Mouse (Mus musculus) ES-E14 (cell line): ENCODE results near the gene Cct8. TPM values are rescaled to one million over a fixed set of nuclear protein-coding genes. Genes with fewer than 3 reads are reported as not detected.

Experiments used
- DNase-seq: peaks from one replicate; pipeline ENCODE4 v3.0.0-alpha.2; 2013; ENCODE audit warnings: low read depth, low spot score
- H3K27ac ChIP-seq: 2 replicates; pipeline ENCODE4 v1.5.1; 2012; ENCODE audit warnings: low read depth, mild to moderate bottlenecking, low read length, moderate library complexity, mixed read lengths; ENCODE audit not compliant: poor library complexity, insufficient read depth, severe bottlenecking
- H3K36me3 ChIP-seq: 2 replicates; pipeline ENCODE4 v1.6.1; 2012; ENCODE audit warnings: mild to moderate bottlenecking, low read length, moderate library complexity, mixed read lengths; ENCODE audit not compliant: control insufficient read depth, poor library complexity, insufficient read depth, severe bottlenecking
- H3K4me1 ChIP-seq, 2 experiments: fragments of 150-350 bp in 1 of 2; sonication (generic) in 1 of 2; 2 replicates each; pipeline ENCODE4 v1.6.1; 2012; ENCODE audit warnings: low read length in 2 of 2, mild to moderate bottlenecking in 1 of 2, mixed read lengths in 1 of 2; ENCODE audit not compliant: control insufficient read depth in 2 of 2, insufficient read depth in 2 of 2, poor library complexity in 1 of 2
- H3K4me3 ChIP-seq, 2 experiments: fragments of 150-350 bp in 1 of 2; sonication (generic) in 1 of 2; 2 replicates each; pipeline ENCODE4 v1.5.1; 2012; ENCODE audit warnings: low read length in 2 of 2, low read depth in 1 of 2, mild to moderate bottlenecking in 1 of 2, mixed read lengths in 1 of 2; ENCODE audit not compliant: insufficient read depth in 1 of 2, poor library complexity in 1 of 2, severe bottlenecking in 1 of 2
- H3K9ac ChIP-seq: 2 replicates; pipeline ENCODE4 v1.6.1; 2012; ENCODE audit warnings: low read depth, mild to moderate bottlenecking, low read length, mixed read lengths; ENCODE audit not compliant: poor library complexity, insufficient read depth, severe bottlenecking
- H3K9me3 ChIP-seq: fragments of 150-350 bp; sonication (generic); 2 replicates; pipeline ENCODE4 v1.6.1; 2012; ENCODE audit warnings: low read depth, mild to moderate bottlenecking, low read length; ENCODE audit not compliant: control insufficient read depth, insufficient read depth
- CHD2 ChIP-seq: IDR thresholded peaks from 2 replicates; pipeline ENCODE4 v1.6.1; 2014; ENCODE audit warnings: mild to moderate bottlenecking, low read depth, low read length, inconsistent platforms
- HCFC1 ChIP-seq: IDR thresholded peaks from 2 replicates; pipeline ENCODE4 v1.6.1; 2012; ENCODE audit warnings: low read length, inconsistent platforms, borderline replicate concordance; ENCODE audit not compliant: insufficient read depth
- MAFK ChIP-seq: IDR thresholded peaks from 2 replicates; pipeline ENCODE4 v1.6.1; 2014; ENCODE audit warnings: mild to moderate bottlenecking, low read depth, low read length, inconsistent platforms; ENCODE audit not compliant: insufficient read depth
- ZC3H11A ChIP-seq: IDR thresholded peaks from 2 replicates; pipeline ENCODE4 v1.6.1; 2012; ENCODE audit warnings: low read depth, mild to moderate bottlenecking, inconsistent platforms, low read length, borderline replicate concordance
- ZNF384 ChIP-seq: IDR thresholded peaks from 2 replicates; pipeline ENCODE4 v1.6.1; 2012; ENCODE audit warnings: low read depth, low read length, inconsistent platforms
- in situ Hi-C, 2 experiments: fragments of 600-800 bp; cut with MboI; formaldehyde crosslinking; loops; one replicate each; pipeline ENCODE4 v1.15.1; 2025; ENCODE audit warnings: low sequenced_read_pairs in 2 of 2, inconsistent platforms in 1 of 2; ENCODE audit not compliant: unreplicated experiment in 2 of 2
- total RNA-seq: library from RNA; depleted of rRNA; stranded (reverse); fragments of 300-350 nt; gene quantifications from 2 replicates; pipeline ENCODE4 v1.2.3, GENCODE M21; 2012; rRNA removed

The Cct8 gene
- total RNA-seq, result 271 and 355 TPM in 2 replicates

GRCm38 (mm10) chr16:87495716-87496447, at the start of gene Cct8:
TSS of gene Cct8 (minus strand) at chr16:87495873.
- DNase-seq, result peak; percentile 95
- Histone ChIP-seq H3K27ac (peak within 1 kb of the TSS; percentile 76), H3K36me3 (peaks cover 21% of the 10 kb centered on the region), H3K9me3 (no peaks in the 10 kb centered on the region), H3K4me1 (no peaks in the 10 kb centered on the region), H3K4me3 (peak within 1 kb of the TSS; percentile 78 to 96), H3K9ac (peak within 1 kb of the TSS; percentile 99)
- TF ChIP-seq CHD2 (peak; percentile 100), ZNF384 (no peak), HCFC1 (peak; percentile 82; the same call in 1 of the 2 replicates), MAFK (no peak), ZC3H11A (no peak)
- in situ Hi-C loops, result no loop called here

- Histone ChIP-seq H3K4me1 (no peaks in the 10 kb centered on the region), H3K4me3 (no peak overlapping the region), H3K36me3 (no peaks in the 10 kb centered on the region), H3K9ac (no peak overlapping the region), H3K9me3 (no peaks in the 10 kb centered on the region), H3K27ac (no peak overlapping the region)
- in situ Hi-C loops, result no loop called here
- DNase-seq, result no peak
- TF ChIP-seq ZC3H11A (no peak), CHD2 (no peak), HCFC1 (no peak), ZNF384 (no peak), MAFK (no peak)
These were observed 33.1 kb upstream of the Cct8 start for GRCm38 (mm10) chr16:87528755-87529154.

- TF ChIP-seq HCFC1 (no peak), ZC3H11A (no peak), ZNF384 (no peak)
- in situ Hi-C loops, result no loop called here
These were observed 32.0 kb upstream of the Cct8 start for GRCm38 (mm10) chr16:87527553-87528249.

GRCm38 (mm10) chr16:87524228-87524627, 28.6 kb upstream of the Cct8 start:
- no peak overlapping the region for H3K27ac ChIP-seq
- TF ChIP-seq ZC3H11A (no peak), CHD2 (no peak), ZNF384 (no peak), MAFK (no peak), HCFC1 (no peak)
- in situ Hi-C loops, result loop anchor here in 1 of 2 experiments (25.0 kb wide), 1 partner anchor 238 kb away; no protein-coding TSS in a partner anchor
- H3K9ac ChIP-seq, result no peak overlapping the region
- no peaks in the 10 kb centered on the region for H3K9me3 ChIP-seq
- DNase-seq, result no peak
- no peak overlapping the region for H3K4me3 ChIP-seq
- H3K36me3 ChIP-seq, result no peaks in the 10 kb centered on the region
- no peaks in the 10 kb centered on the region for H3K4me1 ChIP-seq

More at GRCm38 (mm10) chr16:87527553-87528249, 32.0 kb upstream of the Cct8 start:
- Histone ChIP-seq H3K9ac (no peak overlapping the region), H3K4me3 (no peak overlapping the region), H3K27ac (no peak overlapping the region), H3K9me3 (no peaks in the 10 kb centered on the region), H3K36me3 (no peaks in the 10 kb centered on the region), H3K4me1 (no peaks in the 10 kb centered on the region)
- no peak for DNase-seq
